In genomic region chr4:107538561-107538960, GRCm38 (mm10) we compare ENCODE assay signal across 18 mouse cellular contexts.
DNase-seq lines count a peak whose midpoint lies in the region; ATAC-seq and TF ChIP-seq lines count a peak whose summit lies in the region.
"Had no signal": no experiment of that assay in that cellular context is flagged by ENCODE, and none has a peak within 500 bp of the region (broad histone marks: within the 10 kb centered on the region; RNA-seq: fewer than 3 reads in every experiment).

No protein-coding gene starts in this region.

- TF ChIP-seq CTCF in intestine, postnatal 0 days (IDR thresholded peaks at IDR 0.05; ENCODE audit: low read depth): 0 out of 2 replicates have a peak, but pooled peaks have one; percentile 24
- TF ChIP-seq CTCF in stomach, postnatal 0 days (IDR thresholded peaks at IDR 0.05; ENCODE audit: low read depth): peak; percentile 27; the same call in 1 of the 2 replicates

- no peak overlapping the region for H3K4me2 ChIP-seq in intestine, postnatal 0 days (replicated peaks; ENCODE audit: low read depth)
- no peak overlapping the region for H3K4me2 ChIP-seq in intestine, embryonic 15.5 days (replicated peaks)
- no peak overlapping the region for H3K4me2 ChIP-seq in hindbrain, embryonic 14.5 days (replicated peaks)
- no peak overlapping the region for H3K4me2 ChIP-seq in stomach, postnatal 0 days (replicated peaks; ENCODE audit: low read depth)
- H3K4me2 ChIP-seq: heart, embryonic 11.5 days; liver, embryonic 15.5 days; midbrain, embryonic 12.5 days had no signal

- no peak overlapping the region for H3K27ac ChIP-seq in intestine, postnatal 0 days (ENCODE audit: low read depth, low read length)
- H3K27ac ChIP-seq in intestine, embryonic 15.5 days: no peak overlapping the region
- no peak overlapping the region for H3K27ac ChIP-seq in hindbrain, embryonic 14.5 days
- H3K27ac ChIP-seq in stomach, postnatal 0 days (replicated peaks): no peak overlapping the region
- H3K27ac ChIP-seq: liver, embryonic 15.5 days; midbrain, embryonic 12.5 days had no signal

- H3K9me3 ChIP-seq in intestine, postnatal 0 days (ENCODE audit: control insufficient read depth): no peaks in the 10 kb centered on the region
- no peaks in the 10 kb centered on the region for H3K9me3 ChIP-seq in intestine, embryonic 15.5 days
- no peaks in the 10 kb centered on the region for H3K9me3 ChIP-seq in hindbrain, embryonic 14.5 days (ENCODE audit: control insufficient read depth, low read length)
- no peaks in the 10 kb centered on the region for H3K9me3 ChIP-seq in stomach, postnatal 0 days (ENCODE audit: control insufficient read depth, low read length)
- H3K9me3 ChIP-seq: G1E; liver, embryonic 15.5 days; midbrain, embryonic 12.5 days had no signal

- whole genome bisulfite sequencing in intestine, postnatal 0 days: 79% methylated on average over 3 of the region's 3 CpGs
- WGBS in intestine, embryonic 15.5 days: 73% methylated on average over 3 of the region's 3 CpGs
- 63% methylated on average over 3 of the region's 3 CpGs for WGBS in hindbrain, embryonic 14.5 days
- WGBS in stomach, postnatal 0 days: 77% methylated on average over 3 of the region's 3 CpGs

- H3K9ac ChIP-seq in intestine, postnatal 0 days (ENCODE audit: low read depth, low read length): no peak overlapping the region
- no peak overlapping the region for H3K9ac ChIP-seq in intestine, embryonic 15.5 days
- H3K9ac ChIP-seq in hindbrain, embryonic 14.5 days: no peak overlapping the region
- no peak overlapping the region for H3K9ac ChIP-seq in stomach, postnatal 0 days (ENCODE audit: low read length)
- H3K9ac ChIP-seq: liver, embryonic 15.5 days; midbrain, embryonic 12.5 days had no signal

- peak; percentile 2 for DNase-seq in thymus, postnatal 4 days
- DNase-seq in thymus, postnatal 14 days: no peak
- no peak for DNase-seq in hindbrain, embryonic 14.5 days (ENCODE audit: low spot score)
- DNase-seq in stomach, postnatal 0 days (ENCODE audit: low spot score): no peak
- DNase-seq in spleen, adult 12 weeks (ENCODE audit: low spot score): no peak
- no peak for DNase-seq in layer of hippocampus, adult 18-20 months (ENCODE audit: low spot score in 2 of 2)
- DNase-seq: adrenal gland, adult 8-10 months; heart, postnatal 36 days; kidney, adult 18-20 months; lung, postnatal 14 days; right cerebral cortex, postnatal 25 days; thymus, adult 2 months had no signal

- no peak for TF ChIP-seq EP300 in stomach, postnatal 0 days (optimal IDR thresholded peaks at IDR 0.05)

- ATAC-seq in intestine, postnatal 0 days: no peak
- ATAC-seq in intestine, embryonic 15.5 days: no peak
- 0 out of 2 replicates have a peak, but pooled peaks have one; percentile 40 for ATAC-seq in hindbrain, embryonic 14.5 days (ENCODE audit: low FRiP score)
- no peak for ATAC-seq in stomach, postnatal 0 days (ENCODE audit: low FRiP score, low TSS enrichment)

- H3K36me3 ChIP-seq in intestine, postnatal 0 days (ENCODE audit: control insufficient read depth, insufficient read depth): no peaks in the 10 kb centered on the region
- H3K36me3 ChIP-seq in intestine, embryonic 15.5 days: no peaks in the 10 kb centered on the region
- H3K36me3 ChIP-seq in hindbrain, embryonic 14.5 days (replicated peaks; ENCODE audit: control insufficient read depth, insufficient read depth): no peaks in the 10 kb centered on the region
- no peaks in the 10 kb centered on the region for H3K36me3 ChIP-seq in stomach, postnatal 0 days (ENCODE audit: control insufficient read depth, insufficient read depth, low read length)
- H3K36me3 ChIP-seq: G1E; liver, embryonic 15.5 days; midbrain, embryonic 12.5 days had no signal

- H3K4me3 ChIP-seq in intestine, postnatal 0 days (ENCODE audit: low read depth, low read length): no peak overlapping the region
- H3K4me3 ChIP-seq in intestine, embryonic 15.5 days (replicated peaks): no peak overlapping the region
- H3K4me3 ChIP-seq in hindbrain, embryonic 14.5 days (replicated peaks; ENCODE audit: low read length): no peak overlapping the region
- H3K4me3 ChIP-seq in stomach, postnatal 0 days (ENCODE audit: low read depth, low read length): no peak overlapping the region
- H3K4me3 ChIP-seq: liver, embryonic 15.5 days; midbrain, embryonic 12.5 days had no signal

- H3K4me1 ChIP-seq in intestine, postnatal 0 days (replicated peaks; ENCODE audit: control insufficient read depth, insufficient read depth, low read length): no peaks in the 10 kb centered on the region
- 0 out of 2 replicates have a peak, but pooled peaks cover 4% of the 10 kb centered on the region for H3K4me1 ChIP-seq in intestine, embryonic 15.5 days (replicated peaks)
- no peaks in the 10 kb centered on the region for H3K4me1 ChIP-seq in hindbrain, embryonic 14.5 days (replicated peaks; ENCODE audit: control insufficient read depth, insufficient read depth, low read length)
- H3K4me1 ChIP-seq in stomach, postnatal 0 days (replicated peaks; ENCODE audit: control insufficient read depth, insufficient read depth): no peaks in the 10 kb centered on the region
- H3K4me1 ChIP-seq: liver, embryonic 15.5 days had no signal

- no peaks in the 10 kb centered on the region for H3K27me3 ChIP-seq in intestine, postnatal 0 days (replicated peaks; ENCODE audit: control insufficient read depth, insufficient read depth, low read length)
- H3K27me3 ChIP-seq in intestine, embryonic 15.5 days (replicated peaks): peaks cover 7% of the 10 kb centered on the region; the same call in 1 of the 2 replicates
- H3K27me3 ChIP-seq in hindbrain, embryonic 14.5 days (ENCODE audit: control insufficient read depth, insufficient read depth, low read length): no peaks in the 10 kb centered on the region
- no peaks in the 10 kb centered on the region for H3K27me3 ChIP-seq in stomach, postnatal 0 days (ENCODE audit: control insufficient read depth, insufficient read depth, low read length)
- H3K27me3 ChIP-seq: liver, embryonic 15.5 days; midbrain, embryonic 12.5 days had no signal
